Mouse (Mus musculus): Measurements from ENCODE around the gene Dnah6. TPM values are rescaled to one million over a fixed set of nuclear protein-coding genes. Genes with fewer than 3 reads are reported as not detected.

The Dnah6 gene
- total and polyA plus RNA-seq, 2 experiments, result not detected

- Histone ChIP-seq H3K9ac (ENCODE audit: low read depth, low read length) (no peak overlapping the region), H3K4me1 (ENCODE audit: control insufficient read depth, insufficient read depth, low read length) (peaks cover 7% of the 10 kb centered on the region), H3K4me3 (ENCODE audit: insufficient read depth, low read depth, low read length) (no peak overlapping the region), H3K27ac (replicated peaks; ENCODE audit: insufficient read depth, low read depth, low read length) (no peak overlapping the region), H3K79me2 (ENCODE audit: control insufficient read depth, insufficient read depth, low read length) (no peaks in the 10 kb centered on the region), H3K36me3 (ENCODE audit: control insufficient read depth, insufficient read depth, low read length) (no peaks in the 10 kb centered on the region), H3K27me3 (ENCODE audit: control insufficient read depth, insufficient read depth, low read length) (no peaks in the 10 kb centered on the region)
- 55% methylated on average over 6 of the region's 6 CpGs for WGBS
- peak; percentile 88 for DNase-seq (ENCODE audit: extremely low read depth, low read depth, low spot score)
- TF ChIP-seq CTCF (IDR thresholded peaks at IDR 0.05; ENCODE audit: low read depth, low read length) (no peak), POLR2A (IDR thresholded peaks at IDR 0.05; ENCODE audit: extremely low read depth, insufficient read depth, low read length) (no peak)
Observed at GRCm38 (mm10) chr6:73234302-73234900, 12.9 kb upstream of the Dnah6 start.

GRCm38 (mm10) chr6:73233202-73233726 is 11.8 kb upstream of the Dnah6 start:
- 89% methylated on average over 6 of the region's 6 CpGs for WGBS
- Histone ChIP-seq H3K4me1 (ENCODE audit: control insufficient read depth, insufficient read depth, low read length) (peaks cover 7% of the 10 kb centered on the region), H3K27me3 (ENCODE audit: control insufficient read depth, insufficient read depth, low read length) (no peaks in the 10 kb centered on the region), H3K36me3 (ENCODE audit: control insufficient read depth, insufficient read depth, low read length) (no peaks in the 10 kb centered on the region), H3K4me3 (ENCODE audit: insufficient read depth, low read depth, low read length) (no peak overlapping the region), H3K27ac (replicated peaks; ENCODE audit: insufficient read depth, low read depth, low read length) (peak overlapping the region; percentile 54), H3K79me2 (ENCODE audit: control insufficient read depth, insufficient read depth, low read length) (no peaks in the 10 kb centered on the region), H3K9ac (ENCODE audit: low read depth, low read length) (no peak overlapping the region)
- peak; percentile 16 for DNase-seq (ENCODE audit: extremely low read depth, low read depth, low spot score)
- TF ChIP-seq POLR2A (IDR thresholded peaks at IDR 0.05; ENCODE audit: extremely low read depth, insufficient read depth, low read length) (no peak), CTCF (IDR thresholded peaks at IDR 0.05; ENCODE audit: low read depth, low read length) (peak; percentile 30; the same call in 1 of the 2 replicates)

- Histone ChIP-seq H3K79me2 (ENCODE audit: control insufficient read depth, insufficient read depth, low read length) (no peaks in the 10 kb centered on the region), H3K27me3 (ENCODE audit: control insufficient read depth, insufficient read depth, low read length) (no peaks in the 10 kb centered on the region), H3K4me1 (ENCODE audit: control insufficient read depth, insufficient read depth, low read length) (peaks cover 7% of the 10 kb centered on the region), H3K36me3 (ENCODE audit: control insufficient read depth, insufficient read depth, low read length) (no peaks in the 10 kb centered on the region), H3K27ac (replicated peaks; ENCODE audit: insufficient read depth, low read depth, low read length) (peak overlapping the region; percentile 94), H3K9ac (ENCODE audit: low read depth, low read length) (peak overlapping the region; percentile 36), H3K4me3 (ENCODE audit: insufficient read depth, low read depth, low read length) (peak overlapping the region; percentile 15; the same call in 1 of the 2 replicates)
- TF ChIP-seq POLR2A (IDR thresholded peaks at IDR 0.05; ENCODE audit: extremely low read depth, insufficient read depth, low read length), result no peak
- no peak for TF ChIP-seq CTCF (IDR thresholded peaks at IDR 0.05; ENCODE audit: low read depth, low read length)
- WGBS, result 24% methylated on average over 12 of the region's 12 CpGs
- peak; percentile 98 for DNase-seq (ENCODE audit: extremely low read depth, low read depth, low spot score)
Observed at GRCm38 (mm10) chr6:73232152-73232584, 10.7 kb upstream of the Dnah6 start.

- H3K4me3 ChIP-seq (ENCODE audit: insufficient read depth, low read depth, low read length), result no peak overlapping the region
Observed at GRCm38 (mm10) chr6:73228881-73229280, 7.4 kb upstream of the Dnah6 start.

GRCm38 (mm10) chr6:73228408-73228807 is 7.0 kb upstream of the Dnah6 start:
- Histone ChIP-seq H3K27ac (replicated peaks; ENCODE audit: insufficient read depth, low read depth, low read length) (no peak overlapping the region), H3K9ac (ENCODE audit: low read depth, low read length) (no peak overlapping the region), H3K36me3 (ENCODE audit: control insufficient read depth, insufficient read depth, low read length) (no peaks in the 10 kb centered on the region), H3K4me1 (ENCODE audit: control insufficient read depth, insufficient read depth, low read length) (peaks cover 6% of the 10 kb centered on the region), H3K4me3 (ENCODE audit: insufficient read depth, low read depth, low read length) (no peak overlapping the region), H3K79me2 (ENCODE audit: control insufficient read depth, insufficient read depth, low read length) (no peaks in the 10 kb centered on the region), H3K27me3 (ENCODE audit: control insufficient read depth, insufficient read depth, low read length) (no peaks in the 10 kb centered on the region)
- no peak for TF ChIP-seq POLR2A (IDR thresholded peaks at IDR 0.05; ENCODE audit: extremely low read depth, insufficient read depth, low read length)
- no peak for TF ChIP-seq CTCF (IDR thresholded peaks at IDR 0.05; ENCODE audit: low read depth, low read length)
- no peak for DNase-seq (ENCODE audit: extremely low read depth, low read depth, low spot score)
- 44% methylated on average over 4 of the region's 4 CpGs for WGBS

More at GRCm38 (mm10) chr6:73228881-73229280, 7.4 kb upstream of the Dnah6 start:
- Histone ChIP-seq H3K4me1 (ENCODE audit: control insufficient read depth, insufficient read depth, low read length) (peaks cover 6% of the 10 kb centered on the region), H3K79me2 (ENCODE audit: control insufficient read depth, insufficient read depth, low read length) (no peaks in the 10 kb centered on the region), H3K9ac (ENCODE audit: low read depth, low read length) (no peak overlapping the region), H3K27me3 (ENCODE audit: control insufficient read depth, insufficient read depth, low read length) (no peaks in the 10 kb centered on the region), H3K27ac (replicated peaks; ENCODE audit: insufficient read depth, low read depth, low read length) (no peak overlapping the region), H3K36me3 (ENCODE audit: control insufficient read depth, insufficient read depth, low read length) (no peaks in the 10 kb centered on the region)
- no peak for DNase-seq (ENCODE audit: extremely low read depth, low read depth, low spot score)
- TF ChIP-seq POLR2A (IDR thresholded peaks at IDR 0.05; ENCODE audit: extremely low read depth, insufficient read depth, low read length) (no peak), CTCF (IDR thresholded peaks at IDR 0.05; ENCODE audit: low read depth, low read length) (no peak)
- 73% methylated on average over 3 of the region's 3 CpGs for WGBS
